Mouse (Mus musculus): ENCODE measurements at regions not wholly inside any gene's neighbourhood (a gene's known extent, or its start where the extent isn't known, plus 50 kb on each side); places are given as distances from the start of the nearest gene placed in this dataset.

- no peak overlapping the region for H3K4me3 ChIP-seq (replicated peaks; ENCODE audit: extremely low read depth, low read depth, low read length)
- no peak for TF ChIP-seq CTCF (IDR thresholded peaks at IDR 0.05; ENCODE audit: insufficient read depth, low read length)
- TF ChIP-seq POLR2A (IDR thresholded peaks at IDR 0.05; ENCODE audit: borderline replicate concordance, extremely low read depth, low read depth, low read length) = no peak
- H3K4me1 ChIP-seq (ENCODE audit: control insufficient read depth, insufficient read depth, low read length) = no peaks in the 10 kb centered on the region
- DNase-seq = no peak
These were observed 1094.6 kb downstream of the Car8 start for GRCm38 (mm10) chr4:7144215-7144614.

DNA sequence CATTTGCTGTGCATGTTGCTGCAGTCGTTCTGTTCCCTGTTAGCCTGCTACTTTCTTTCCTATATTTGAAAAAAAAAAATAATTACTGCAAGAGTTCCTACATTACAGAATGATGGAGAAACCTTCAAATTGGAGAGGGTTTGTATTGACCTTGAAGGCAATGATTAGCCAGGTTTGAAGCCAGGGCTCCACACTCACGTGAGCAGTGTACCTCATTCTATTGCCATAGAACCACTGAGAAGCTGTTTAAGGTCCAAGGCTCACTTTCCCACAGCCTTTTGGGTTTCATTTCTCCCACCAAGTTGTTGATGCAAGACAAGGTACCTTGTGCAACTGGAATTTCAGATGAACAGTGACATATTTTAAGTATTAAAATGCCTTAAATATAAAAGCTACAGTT, 1095.2 kb downstream of the Car8 start:
- Histone ChIP-seq H3K4me1 (ENCODE audit: control insufficient read depth, insufficient read depth, low read length) (no peaks in the 10 kb centered on the region), H3K4me3 (replicated peaks; ENCODE audit: extremely low read depth, low read depth, low read length) (no peak overlapping the region)
- WGBS = 72% methylated on average over 2 of the region's 2 CpGs
- no peak for TF ChIP-seq POLR2A (IDR thresholded peaks at IDR 0.05; ENCODE audit: borderline replicate concordance, extremely low read depth, low read depth, low read length)
- TF ChIP-seq CTCF (IDR thresholded peaks at IDR 0.05; ENCODE audit: insufficient read depth, low read length) = no peak
- no peak for DNase-seq

- no peaks in the 10 kb centered on the region for H3K4me1 ChIP-seq (ENCODE audit: control insufficient read depth, insufficient read depth, low read length)
- TF ChIP-seq CTCF (IDR thresholded peaks at IDR 0.05; ENCODE audit: insufficient read depth, low read length) = no peak
- no peak for TF ChIP-seq POLR2A (IDR thresholded peaks at IDR 0.05; ENCODE audit: borderline replicate concordance, extremely low read depth, low read depth, low read length)
- no peak for DNase-seq
- H3K4me3 ChIP-seq (replicated peaks; ENCODE audit: extremely low read depth, low read depth, low read length) = no peak overlapping the region
- WGBS = 77% methylated on average over 6 of the region's 6 CpGs
These were observed 1096.1 kb downstream of the Car8 start for GRCm38 (mm10) chr4:7142781-7143180.

DNA sequence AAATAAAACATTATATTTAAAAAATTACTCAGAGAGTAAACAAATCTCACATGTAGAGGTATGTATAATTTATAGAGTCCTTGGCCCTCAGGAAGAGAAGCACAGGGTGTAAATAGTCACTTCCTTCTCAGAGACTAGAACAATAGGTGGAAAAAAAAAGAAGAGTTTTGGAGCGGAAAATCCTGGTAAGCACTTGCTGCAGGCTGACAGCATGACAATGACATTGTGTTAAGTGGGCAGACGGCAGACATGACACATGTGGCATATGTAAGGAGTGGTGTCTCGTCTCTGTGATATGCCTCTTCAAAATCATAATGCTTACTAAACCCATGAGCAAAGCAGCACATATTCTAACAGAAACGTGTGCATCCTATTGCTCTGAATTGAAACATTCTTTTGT, 1126.7 kb downstream of the Car8 start:
- no peak overlapping the region for H3K4me3 ChIP-seq (replicated peaks; ENCODE audit: extremely low read depth, low read depth, low read length)
- no peak for DNase-seq
- 23% methylated on average over 4 of the region's 4 CpGs for WGBS
- TF ChIP-seq POLR2A (IDR thresholded peaks at IDR 0.05; ENCODE audit: borderline replicate concordance, extremely low read depth, low read depth, low read length) = no peak
- TF ChIP-seq CTCF (IDR thresholded peaks at IDR 0.05; ENCODE audit: insufficient read depth, low read length) = no peak
- H3K4me1 ChIP-seq (ENCODE audit: control insufficient read depth, insufficient read depth, low read length) = no peaks in the 10 kb centered on the region; the same call in 1 of the 2 replicates

GRCm38 (mm10) chr4:7092957-7093356, 1145.9 kb downstream of the Car8 start:
- 0 out of 2 replicates have a peak, but pooled peaks cover 3% of the 10 kb centered on the region for H3K4me1 ChIP-seq (ENCODE audit: control insufficient read depth, insufficient read depth, low read length)
- H3K4me3 ChIP-seq (replicated peaks; ENCODE audit: extremely low read depth, low read depth, low read length) = no peak overlapping the region
- no peak for DNase-seq
- 51% methylated on average over 7 of the region's 7 CpGs for WGBS
- TF ChIP-seq POLR2A (IDR thresholded peaks at IDR 0.05; ENCODE audit: borderline replicate concordance, extremely low read depth, low read depth, low read length) (no peak), CTCF (IDR thresholded peaks at IDR 0.05; ENCODE audit: insufficient read depth, low read length) (no peak)

- Histone ChIP-seq H3K4me1 (ENCODE audit: control insufficient read depth, insufficient read depth, low read length) (0 out of 2 replicates have a peak, but pooled peaks cover 3% of the 10 kb centered on the region), H3K4me3 (replicated peaks; ENCODE audit: extremely low read depth, low read depth, low read length) (no peak overlapping the region)
- DNase-seq = no peak
- no peak for TF ChIP-seq POLR2A (IDR thresholded peaks at IDR 0.05; ENCODE audit: borderline replicate concordance, extremely low read depth, low read depth, low read length)
These were observed 1147.5 kb downstream of the Car8 start for GRCm38 (mm10) chr4:7091201-7091814.

All from lung, adult 2 months (tissue).